Mouse (Mus musculus) right cerebral cortex, postnatal 10 days (tissue): ENCODE results near the gene Grk5.

Experiments
- DNase-seq, 2 experiments: peaks; one replicate each; pipeline ENCODE4 v3.0.0; 2021; ENCODE audit warnings: low spot score in 2 of 2

The Grk5 gene

GRCm38 (mm10) chr19:61057581-61057980 lies 168.0 kb downstream of the Grk5 start:
- DNase-seq = no peak

GRCm38 (mm10) chr19:61064386-61064785 lies 174.8 kb downstream of the Grk5 start:
- DNase-seq = no peak

DNA sequence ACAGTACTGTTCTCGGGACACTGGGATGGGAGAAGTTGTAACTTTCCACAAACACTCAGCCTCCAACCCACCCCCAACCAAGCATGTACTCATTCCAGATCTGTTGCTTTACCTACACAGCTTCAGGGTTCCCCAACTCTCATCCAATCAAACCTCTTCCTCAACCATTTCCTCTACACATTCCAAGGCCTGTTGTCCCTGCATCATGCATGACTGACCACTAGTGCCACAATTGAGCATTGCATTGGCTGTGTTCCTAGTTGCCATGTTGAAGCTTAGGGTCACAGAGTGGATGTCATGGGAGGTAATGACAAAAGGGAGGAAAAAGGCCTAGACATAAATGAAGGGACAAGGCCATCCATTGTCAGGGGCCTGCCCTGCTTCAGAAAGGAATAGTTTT lies 175.5 kb downstream of the Grk5 start:
- DNase-seq = no peak

DNA sequence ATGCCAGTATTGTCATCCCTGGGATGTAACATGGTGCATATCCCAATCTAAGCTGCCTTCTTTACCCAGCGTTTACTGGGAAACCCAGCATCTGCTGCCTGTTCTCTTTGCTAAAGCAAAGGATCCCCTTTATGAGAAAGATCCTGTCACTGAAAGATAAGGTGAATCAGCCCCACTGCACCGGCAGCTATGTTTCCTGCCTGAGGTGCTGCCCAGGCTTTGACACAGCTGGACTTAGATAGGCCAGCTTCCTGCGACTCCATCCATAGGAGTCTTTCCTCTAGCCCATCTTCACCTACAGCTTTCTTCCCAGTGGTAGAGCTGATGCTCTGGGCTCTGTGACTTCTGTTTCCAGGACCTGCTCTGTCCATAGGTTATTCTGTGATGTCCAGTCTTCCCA lies 189.1 kb downstream of the Grk5 start:
- no peak for DNase-seq

GRCm38 (mm10) chr19:61080251-61080749 lies 190.8 kb downstream of the Grk5 start:
- no peak for DNase-seq

- DNase-seq = no peak
Observed at GRCm38 (mm10) chr19:61083006-61083405, 193.5 kb downstream of the Grk5 start.

GRCm38 (mm10) chr19:61084149-61084940 lies 194.8 kb downstream of the Grk5 start:
- peak; percentile 93 to 94 for DNase-seq

DNA sequence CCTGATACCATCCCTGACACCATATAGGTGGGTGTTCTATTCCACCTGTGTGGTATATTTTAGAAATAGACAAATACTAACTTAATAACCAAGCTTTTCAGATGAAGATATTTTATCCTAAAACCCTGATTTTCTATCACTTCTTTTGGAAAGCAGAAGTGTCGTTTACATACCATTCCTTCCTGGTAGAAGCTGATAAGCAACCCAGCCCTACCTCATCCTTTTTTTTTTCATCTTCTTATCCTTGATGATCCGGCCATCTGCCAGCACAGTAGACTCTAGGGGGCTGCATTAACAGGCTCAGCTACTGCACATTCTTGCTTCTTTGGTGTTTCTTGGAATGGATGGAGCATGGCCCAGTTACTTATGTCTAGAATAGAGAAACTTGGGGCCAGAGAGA lies 195.7 kb downstream of the Grk5 start:
- no peak for DNase-seq

- no peak for DNase-seq
Observed at GRCm38 (mm10) chr19:61087781-61088180, 198.2 kb downstream of the Grk5 start.

- no peak for DNase-seq
Observed at GRCm38 (mm10) chr19:61089001-61089400, 199.5 kb downstream of the Grk5 start.

GRCm38 (mm10) chr19:61090541-61090940 lies 201.0 kb downstream of the Grk5 start:
- no peak for DNase-seq

DNA sequence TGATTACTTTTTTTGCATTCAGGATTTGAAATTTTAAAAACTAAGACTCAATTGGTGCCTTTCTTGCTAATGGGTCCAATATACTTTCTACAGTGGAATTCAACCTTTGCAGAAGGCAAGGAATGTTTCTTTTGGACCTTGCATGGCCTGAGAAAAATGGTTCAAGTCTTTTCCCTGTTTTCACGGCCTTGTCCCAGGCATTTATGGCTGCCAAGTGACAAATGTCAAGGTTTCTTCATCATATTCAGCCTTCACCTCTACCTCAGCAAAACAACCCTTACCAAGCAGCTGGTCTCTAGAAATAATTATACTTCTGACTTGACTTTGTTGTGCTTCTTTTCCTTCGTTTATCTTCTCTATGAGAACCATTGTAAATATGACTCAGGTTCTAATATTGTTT lies 207.2 kb downstream of the Grk5 start:
- DNase-seq = no peak

GRCm38 (mm10) chr19:61097764-61098163 lies 208.2 kb downstream of the Grk5 start:
- DNase-seq = no peak

DNA sequence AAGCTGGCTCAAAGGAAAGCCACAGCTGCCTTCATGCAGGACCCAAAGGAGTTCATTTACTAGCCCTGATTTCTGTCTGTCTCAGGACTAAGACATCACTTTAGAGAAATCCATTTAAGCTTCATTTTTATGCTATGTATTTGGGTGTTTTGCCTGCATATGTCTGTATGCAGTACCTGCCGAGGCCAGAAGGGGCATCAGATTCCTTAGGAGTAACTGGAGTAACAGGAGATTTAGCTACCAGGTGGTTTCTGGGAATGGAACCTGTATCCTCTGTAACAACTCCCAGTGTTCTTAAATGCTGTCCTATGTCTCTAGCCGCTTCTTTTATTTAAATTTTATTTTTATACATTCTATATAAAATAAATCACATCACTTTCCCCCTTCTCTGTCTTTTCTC lies 220.6 kb downstream of the Grk5 start:
- no peak for DNase-seq

- DNase-seq = no peak
Observed at GRCm38 (mm10) chr19:61131096-61131495, 241.5 kb downstream of the Grk5 start.

DNA sequence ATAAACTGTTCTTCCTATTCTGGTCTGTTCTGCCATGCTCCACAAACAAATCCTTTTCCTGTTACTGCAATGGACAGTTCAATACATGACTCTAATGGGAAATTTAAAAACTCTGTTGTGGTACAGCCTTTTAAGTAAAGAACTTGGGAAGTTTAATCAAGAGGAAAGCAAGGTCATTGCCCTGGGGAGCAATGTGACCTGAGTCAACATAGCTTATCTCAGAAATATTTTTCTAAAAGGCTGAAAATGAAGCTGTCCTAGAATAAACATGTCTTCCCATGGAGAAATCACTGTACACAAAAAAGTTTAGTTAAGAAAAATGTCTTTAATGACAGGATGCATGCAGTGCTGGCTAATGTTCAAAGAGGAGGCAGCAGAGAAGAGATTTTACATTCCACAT lies 249.1 kb downstream of the Grk5 start:
- no peak for DNase-seq

- peak; percentile 90 to 96 for DNase-seq
Observed at GRCm38 (mm10) chr19:61140342-61141206, 251.0 kb downstream of the Grk5 start, which contains the start of gene Zfp950. Zfp950 (minus strand) TSS chr19:61140840.

DNA sequence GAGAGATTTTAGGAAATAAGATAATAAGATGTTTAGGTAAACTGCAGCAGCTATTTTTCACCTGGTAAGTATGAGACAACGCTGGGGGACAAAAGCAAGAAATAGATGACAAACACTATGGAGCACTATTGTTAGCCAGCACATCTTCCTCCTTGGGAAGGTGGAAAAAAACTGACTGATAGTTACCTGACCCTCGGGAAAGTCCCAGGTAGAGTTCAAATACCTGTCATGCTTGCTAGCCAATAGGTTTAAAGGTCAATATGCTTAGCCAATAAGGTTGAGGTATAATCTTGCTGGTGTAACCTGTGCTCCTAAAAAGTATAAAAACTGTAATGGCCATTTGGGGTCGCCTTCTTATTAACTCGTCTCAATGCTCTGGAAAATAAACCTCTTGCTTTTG lies 251.8 kb downstream of the Grk5 start:
- no peak for DNase-seq
